Mouse (Mus musculus): ENCODE results near the gene Add3.

DNA sequence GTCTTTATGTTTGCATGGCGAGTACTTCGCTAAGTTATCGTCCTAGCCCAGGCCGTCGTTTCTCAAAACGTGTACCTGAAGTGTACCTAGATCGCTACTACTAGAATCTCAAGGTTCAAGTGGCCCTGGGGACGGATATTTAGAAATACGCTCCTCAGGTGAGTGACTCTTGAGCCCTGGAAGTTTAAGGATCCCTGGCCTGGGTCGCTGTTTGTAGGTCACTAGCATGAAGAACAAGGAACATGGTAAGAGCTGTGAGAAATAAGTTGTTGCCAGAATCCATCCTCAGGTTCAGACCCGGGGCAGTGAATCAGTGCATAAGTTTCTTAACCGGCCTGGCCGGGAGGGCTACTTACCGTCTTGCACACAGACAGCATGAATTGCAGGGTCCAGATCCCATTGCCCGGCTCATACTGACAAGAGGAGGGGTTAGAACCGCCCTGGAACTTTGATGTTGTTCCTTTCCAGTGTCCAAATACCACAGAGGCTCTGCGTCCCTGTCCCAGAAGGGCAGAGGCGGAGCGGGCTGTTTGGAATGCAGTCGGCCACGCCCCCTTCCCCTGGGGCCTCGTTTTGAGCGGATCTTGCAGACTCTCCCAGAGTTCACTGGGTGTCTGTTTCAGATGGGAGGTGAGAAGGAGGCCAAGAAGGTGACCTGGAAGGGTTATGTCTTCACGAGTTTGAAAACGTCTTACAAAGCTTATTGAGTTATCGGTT is 34.7 kb upstream of the Add3 start:
- TF ChIP-seq CTCF (IDR thresholded peaks at IDR 0.05; ENCODE audit: low read depth) (no peak), EP300 (optimal IDR thresholded peaks at IDR 0.05) (no peak)
